16 mouse cellular contexts compared by ENCODE assay signal in genomic region chr2:167798076-167798782, GRCm38 (mm10).
A peak's percentile ranks its signal among the peaks of the same experiment; 100 is the strongest.
DNase-seq lines count a peak whose midpoint lies in the region; ATAC-seq and TF ChIP-seq lines count a peak whose summit lies in the region.
"Had no signal": no experiment of that assay in that cellular context is flagged by ENCODE, and none has a peak within 500 bp of the region (broad histone marks: within the 10 kb centered on the region; RNA-seq: fewer than 3 reads in every experiment).

No protein-coding gene starts in this region.

- no peak overlapping the region for H3K9ac ChIP-seq in kidney, postnatal 0 days (ENCODE audit: low read depth, low read length)
- no peak overlapping the region for H3K9ac ChIP-seq in intestine, postnatal 0 days (ENCODE audit: low read depth, low read length)
- H3K9ac ChIP-seq: limb, embryonic 15.5 days; midbrain, embryonic 12.5 days had no signal

- H3K4me3 ChIP-seq in kidney, postnatal 0 days (replicated peaks; ENCODE audit: low read depth, low read length), result no peak overlapping the region
- no peak overlapping the region for H3K4me3 ChIP-seq in bone marrow macrophage, adult 2 months (ENCODE audit: insufficient read depth, low read length)
- no peak overlapping the region for H3K4me3 ChIP-seq in heart, embryonic 10.5 days
- no peak overlapping the region for H3K4me3 ChIP-seq in intestine, postnatal 0 days (ENCODE audit: low read depth, low read length)
- H3K4me3 ChIP-seq: limb, embryonic 15.5 days; midbrain, embryonic 12.5 days had no signal

- no peaks in the 10 kb centered on the region for H3K36me3 ChIP-seq in kidney, postnatal 0 days (ENCODE audit: insufficient read depth, low read length)
- no peaks in the 10 kb centered on the region for H3K36me3 ChIP-seq in heart, embryonic 10.5 days
- no peaks in the 10 kb centered on the region for H3K36me3 ChIP-seq in intestine, postnatal 0 days (ENCODE audit: control insufficient read depth, insufficient read depth)
- H3K36me3 ChIP-seq: G1E; limb, embryonic 15.5 days; midbrain, embryonic 12.5 days had no signal

- DNase-seq in kidney, postnatal 0 days (ENCODE audit: low spot score), result peak; percentile 68
- no peak for DNase-seq in kidney, postnatal 14 days
- DNase-seq in heart, embryonic 10.5 days (ENCODE audit: low spot score), result no peak
- DNase-seq in adrenal gland, adult (ENCODE audit: inconsistent age in 2 of 2, low spot score in 1 of 2), result no peak
- no peak for DNase-seq in ovary, adult 18-20 months (ENCODE audit: low spot score)
- no peak for DNase-seq in natural killer cell, adult 2 months (ENCODE audit: low spot score in 2 of 2)
- DNase-seq: cerebellum, adult 18-20 months; kidney, adult 18-20 months; lung, postnatal 36 days; right cerebral cortex, postnatal 25 days had no signal

- H3K27me3 ChIP-seq in kidney, postnatal 0 days (ENCODE audit: insufficient read depth, low read length), result no peaks in the 10 kb centered on the region
- H3K27me3 ChIP-seq in heart, embryonic 10.5 days (ENCODE audit: insufficient read depth, poor library complexity, severe bottlenecking), result no peaks in the 10 kb centered on the region
- H3K27me3 ChIP-seq in intestine, postnatal 0 days (replicated peaks; ENCODE audit: control insufficient read depth, insufficient read depth, low read length), result no peaks in the 10 kb centered on the region
- H3K27me3 ChIP-seq: limb, embryonic 15.5 days; midbrain, embryonic 12.5 days had no signal

- TF ChIP-seq POLR2A in bone marrow macrophage, adult 2 months (IDR thresholded peaks at IDR 0.05; ENCODE audit: borderline replicate concordance, low read depth, low read length), result no peak

- 76% methylated on average over 11 of the region's 11 CpGs for WGBS in kidney, postnatal 0 days
- 82% methylated on average over 11 of the region's 11 CpGs for WGBS in heart, embryonic 10.5 days
- WGBS in intestine, postnatal 0 days, result 76% methylated on average over 11 of the region's 11 CpGs

- 0 out of 2 replicates have a peak, but pooled peaks cover 4% of the 10 kb centered on the region for H3K4me1 ChIP-seq in kidney, postnatal 0 days (replicated peaks; ENCODE audit: insufficient read depth, low read length)
- H3K4me1 ChIP-seq in bone marrow macrophage, adult 2 months (ENCODE audit: control insufficient read depth, insufficient read depth, low read length), result peaks cover 38% of the 10 kb centered on the region
- H3K4me1 ChIP-seq in heart, embryonic 10.5 days, result peaks cover 45% of the 10 kb centered on the region
- peaks cover 3% of the 10 kb centered on the region; the same call in 1 of the 2 replicates for H3K4me1 ChIP-seq in intestine, postnatal 0 days (replicated peaks; ENCODE audit: control insufficient read depth, insufficient read depth, low read length)

- no peak overlapping the region for H3K27ac ChIP-seq in kidney, postnatal 0 days
- H3K27ac ChIP-seq in bone marrow macrophage, adult 2 months (ENCODE audit: insufficient read depth, low read depth, low read length), result 0 out of 2 replicates have a peak overlapping the region, but pooled peaks have one; percentile 16
- H3K27ac ChIP-seq in heart, embryonic 10.5 days, result peak overlapping the region; percentile 90
- peak overlapping the region; percentile 63; the same call in 1 of the 2 replicates for H3K27ac ChIP-seq in intestine, postnatal 0 days (ENCODE audit: low read depth, low read length)
- H3K27ac ChIP-seq: limb, embryonic 15.5 days; midbrain, embryonic 12.5 days had no signal

- H3K9me3 ChIP-seq in kidney, postnatal 0 days (replicated peaks; ENCODE audit: low read length), result no peaks in the 10 kb centered on the region
- no peaks in the 10 kb centered on the region for H3K9me3 ChIP-seq in heart, embryonic 10.5 days
- no peaks in the 10 kb centered on the region for H3K9me3 ChIP-seq in intestine, postnatal 0 days (ENCODE audit: control insufficient read depth)
- H3K9me3 ChIP-seq: limb, embryonic 15.5 days; midbrain, embryonic 12.5 days had no signal

- ATAC-seq in kidney, postnatal 0 days (replicated peaks; ENCODE audit: low FRiP score, low read depth), result no peak
- no peak for ATAC-seq in intestine, postnatal 0 days
- ATAC-seq: forebrain, embryonic 14.5 days had no signal

- no peak overlapping the region for H3K4me2 ChIP-seq in kidney, postnatal 0 days (ENCODE audit: low read length)
- H3K4me2 ChIP-seq in intestine, postnatal 0 days (replicated peaks; ENCODE audit: low read depth), result no peak overlapping the region
- H3K4me2 ChIP-seq: limb, embryonic 15.5 days; midbrain, embryonic 12.5 days had no signal

- TF ChIP-seq CTCF in kidney, postnatal 0 days (IDR thresholded peaks at IDR 0.05; ENCODE audit: low read depth), result no peak
- TF ChIP-seq CTCF in bone marrow macrophage, adult 2 months (IDR thresholded peaks at IDR 0.05; ENCODE audit: low read depth, low read length), result no peak
- no peak for TF ChIP-seq CTCF in intestine, postnatal 0 days (IDR thresholded peaks at IDR 0.05; ENCODE audit: low read depth)
